Mouse (Mus musculus) E14TG2a.4 (cell line): ENCODE results near the gene Gm19402.
"Not testable (repeated sequence)": the region's sequence is repeated elsewhere in the genome, so short reads cannot be mapped to it uniquely, and the experiment has no call there.

ENCODE experiments used
- CTCF ChIP-seq: conservative IDR thresholded peaks from 2 replicates; pipeline ENCODE4 v1.5.1; 2014; ENCODE audit warnings: low read length
- NANOG ChIP-seq: IDR thresholded peaks from 2 replicates; pipeline ENCODE4 v1.6.1; 2014; ENCODE audit warnings: borderline replicate concordance, low read length, mixed read lengths
- POU5F1 ChIP-seq: IDR thresholded peaks from 2 replicates; pipeline ENCODE4 v1.6.1; 2014; ENCODE audit warnings: low read length, borderline replicate concordance

GRCm38 (mm10) chr10:77690356-77690807 is at the start of gene Gm19402:
- not testable (repeated sequence) for TF ChIP-seq CTCF, NANOG, POU5F1
